Mouse (Mus musculus) CD4-positive naive resting alpha-beta T cell, adult 57 days (primary cell): ENCODE results near the gene Col11a2. TPM values are rescaled to one million over a fixed set of nuclear protein-coding genes. Genes with fewer than 3 reads are reported as not detected.

ENCODE experiments used
- total RNA-seq: library from RNA; stranded (reverse); gene quantifications from one replicate; pipeline ENCODE4 v1.2.4, GENCODE M21; 2023

Gene Col11a2
- total RNA-seq: 40.9 TPM

DNA sequence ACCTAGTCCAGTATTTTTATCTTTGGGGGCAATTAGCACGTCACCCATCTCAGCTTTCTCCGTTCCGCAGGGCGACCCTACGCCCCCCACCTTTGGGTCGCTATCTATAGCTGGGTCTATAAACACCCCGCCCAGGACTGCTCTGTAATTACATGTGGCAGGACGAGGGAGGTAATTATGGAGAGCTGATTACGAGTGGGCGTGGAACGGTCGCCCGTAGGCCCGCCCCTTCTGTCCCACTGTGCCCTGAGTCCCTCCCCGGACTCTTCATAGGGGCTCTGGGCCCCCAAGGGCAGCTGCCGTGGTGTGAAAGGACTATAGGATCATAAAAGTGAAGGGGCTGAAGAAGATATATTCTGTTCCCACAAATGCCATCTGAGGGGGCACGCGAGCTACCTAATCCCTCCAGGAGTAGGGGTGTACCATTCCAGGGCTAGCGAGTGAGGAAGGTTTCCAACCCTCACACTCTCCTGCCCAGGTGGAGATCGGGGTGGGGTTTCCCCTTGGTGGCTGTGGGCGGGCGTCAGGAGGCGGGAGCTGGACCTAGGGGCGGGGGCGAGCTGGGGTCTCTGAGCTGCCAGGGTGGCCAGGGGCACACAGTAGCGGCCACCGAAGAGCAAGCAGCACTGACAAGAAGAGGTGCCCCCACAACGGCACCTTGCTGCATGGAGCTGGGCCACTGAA lies at the start of gene Col11a2:
TSS of gene Col11a2 (plus strand) at position 560 of the 684 bp plus-strand sequence.

DNA sequence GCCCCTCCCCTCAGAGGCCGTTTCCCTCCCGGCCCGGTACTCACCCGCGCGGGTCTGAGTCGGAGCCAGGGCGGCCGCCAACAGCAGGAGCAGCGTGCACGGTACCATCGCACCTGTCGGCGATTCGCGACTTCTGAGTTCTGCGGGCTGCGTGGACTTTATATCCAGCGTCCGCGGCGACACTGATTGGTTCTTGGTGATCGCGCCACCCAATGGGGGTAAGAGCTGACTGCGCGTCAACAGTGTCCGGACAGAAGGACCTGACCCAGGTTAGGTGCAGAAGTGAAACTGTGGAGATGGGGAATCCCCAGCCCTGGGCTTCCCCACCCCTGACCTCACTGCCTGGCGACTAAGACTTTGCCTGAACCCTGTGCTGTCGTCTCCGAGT lies 39.1 kb upstream of the Col11a2 start, which contains the start of gene H2-K1:
TSS of gene H2-K1 (minus strand) at position 198 of the 388 bp plus-strand sequence.

DNA sequence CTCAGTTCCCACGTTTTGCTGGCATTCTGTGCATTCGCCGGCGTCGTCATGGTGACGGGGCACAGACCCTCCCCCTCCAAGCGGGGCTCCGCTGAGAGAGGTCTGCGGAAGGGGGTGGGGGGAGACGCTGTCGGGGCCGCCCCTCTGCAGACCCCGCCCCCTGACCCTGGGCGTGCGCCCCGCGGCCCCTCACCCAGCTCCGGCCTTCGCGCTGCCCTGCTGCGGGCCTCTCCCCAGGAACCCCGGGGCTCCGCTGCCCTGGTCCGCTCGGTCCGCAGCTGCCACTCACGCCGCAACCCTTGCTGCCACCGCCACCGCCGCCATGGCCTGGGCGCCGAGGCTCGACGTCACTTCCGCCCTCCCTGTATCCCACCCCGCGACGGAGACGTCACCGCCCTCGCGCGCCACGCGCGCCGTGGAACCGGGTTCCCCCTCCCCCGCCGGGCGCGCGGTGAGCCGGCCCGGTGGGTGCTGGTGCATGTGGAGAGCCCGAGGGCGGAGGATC lies 14.9 kb upstream of the Col11a2 start, which contains the start of gene Ring1:
TSS of gene Ring1 (minus strand) at position 364 of the 505 bp plus-strand sequence.

DNA sequence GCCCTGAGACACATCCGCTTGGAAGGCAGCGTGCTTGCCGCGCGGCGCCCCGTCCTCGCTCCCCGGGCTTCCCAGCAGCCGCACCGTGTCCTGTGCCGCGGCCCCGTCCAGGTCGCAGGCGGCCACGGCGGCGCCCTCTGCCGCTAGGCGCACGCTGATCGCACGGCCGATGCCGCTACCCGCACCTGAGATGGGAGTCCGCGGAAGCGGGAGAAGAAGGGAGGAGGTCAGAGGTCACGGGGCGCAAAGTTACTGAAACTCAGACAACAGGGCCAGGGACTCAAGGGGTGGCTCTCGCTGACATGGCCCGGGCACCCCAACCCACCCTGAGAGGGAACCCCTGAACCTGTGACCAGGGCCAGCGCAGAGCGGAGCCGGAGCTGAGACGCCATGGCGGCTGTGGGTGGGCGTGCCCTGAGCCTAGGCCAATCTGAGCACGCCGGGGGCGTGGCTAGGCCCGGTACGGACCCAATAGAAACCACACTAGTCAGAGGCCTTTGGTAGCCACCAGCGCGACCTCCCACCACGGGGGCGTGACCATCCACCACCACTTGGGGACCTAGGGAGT lies 11.5 kb upstream of the Col11a2 start, which contains the start of gene H2-Ke6:
TSS of gene H2-Ke6 (minus strand) at position 405 of the 568 bp plus-strand sequence.

DNA sequence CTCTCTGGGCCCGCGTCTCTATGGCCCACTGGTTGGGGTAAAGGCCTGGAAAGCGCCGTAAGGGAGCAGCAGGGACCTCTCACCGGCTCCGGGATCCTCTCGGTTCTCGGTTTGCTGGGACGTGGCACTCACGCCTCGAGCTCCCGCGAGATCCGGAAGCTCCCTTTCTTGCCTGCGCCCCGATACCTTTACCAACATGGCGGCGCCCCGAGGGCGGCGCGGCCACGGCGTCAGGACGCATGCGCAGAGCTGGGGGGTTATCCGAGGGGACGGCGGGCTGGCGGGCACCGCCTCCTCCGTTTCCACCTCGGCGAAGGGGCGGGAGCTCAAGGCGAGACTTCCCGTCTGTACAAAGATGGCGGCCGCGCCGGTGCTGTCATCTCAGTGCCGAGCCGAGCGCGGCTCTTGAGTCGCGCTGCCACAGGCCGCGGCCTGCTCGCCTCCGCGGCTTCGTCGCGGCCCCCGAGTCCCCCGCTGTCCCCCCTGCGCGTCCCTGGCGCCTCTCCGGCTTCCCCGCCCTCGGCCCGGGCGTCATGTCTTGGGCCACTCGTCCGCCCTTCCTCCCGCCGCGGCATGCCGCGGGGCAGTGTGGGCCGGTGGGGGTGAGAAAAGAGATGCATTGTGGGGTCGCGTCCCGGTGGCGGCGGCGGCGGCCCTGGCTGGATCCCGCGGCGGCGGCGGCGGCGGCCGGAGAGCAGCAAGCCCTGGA lies 7.6 kb upstream of the Col11a2 start, which contains the start of the genes Slc39a7 and Rxrb:
TSS of gene Slc39a7 (minus strand) at position 218 of the 709 bp plus-strand sequence.
TSS of gene Rxrb (plus strand) at position 348 of the 709 bp plus-strand sequence.

DNA sequence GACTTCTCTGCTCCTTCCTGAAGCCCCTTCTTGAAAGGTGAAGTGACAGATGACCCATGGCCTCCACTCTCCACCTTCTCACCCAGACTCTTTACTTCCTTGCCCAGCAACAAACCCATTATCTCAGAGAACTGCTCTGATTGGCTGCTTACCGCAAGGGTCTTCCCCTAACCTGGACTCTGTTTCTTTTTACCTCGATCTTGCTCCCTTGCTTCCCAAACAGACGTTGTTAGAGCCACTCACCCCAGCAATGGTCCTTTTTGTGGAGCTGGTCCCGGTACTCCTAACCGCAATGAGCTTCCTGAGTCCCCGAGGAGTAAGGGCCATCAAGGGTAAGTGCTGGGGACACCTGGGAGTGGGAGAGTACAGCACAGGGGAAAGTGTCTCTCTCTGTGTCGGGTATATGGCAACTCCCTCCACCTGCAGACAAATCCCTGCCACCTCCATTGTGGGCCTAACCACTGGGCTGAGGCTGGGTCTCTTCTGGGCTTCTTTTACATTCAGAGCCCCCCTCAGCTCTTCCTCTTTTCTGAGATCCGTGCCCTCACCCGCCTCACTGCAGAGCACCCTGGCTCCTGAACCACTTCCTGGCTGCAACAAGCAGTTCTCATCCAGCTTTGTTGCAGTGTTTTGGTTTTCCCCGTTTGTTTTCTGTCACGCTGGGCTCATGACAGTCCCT lies 53.1 kb downstream of the Col11a2 start, which contains the start of gene H2-Oa:
TSS of gene H2-Oa (plus strand) at position 144 of the 679 bp plus-strand sequence.

Other genes starting within 250 kb of the Col11a2 start
- gene Kank3, start 228.9 kb upstream of the Col11a2 start, total RNA-seq: 1.9 TPM
- 5,043 TPM for gene Rps28, start 214.9 kb upstream of the Col11a2 start, total RNA-seq
- gene Ndufa7, start 214.9 kb upstream of the Col11a2 start, total RNA-seq: 121 TPM
- gene Cd320, start 196.3 kb upstream of the Col11a2 start, total RNA-seq: 8.2 TPM
- gene Gm7029, start 165.6 kb upstream of the Col11a2 start, total RNA-seq: not detected
- gene Kifc1, start 148.8 kb upstream of the Col11a2 start, total RNA-seq: 11.2 TPM
- gene Platr17, start 134.3 kb upstream of the Col11a2 start, total RNA-seq: 2.3 TPM
- 68.7 TPM for gene Daxx, start 130.0 kb upstream of the Col11a2 start, total RNA-seq
- gene Tapbp, start 123.5 kb upstream of the Col11a2 start, total RNA-seq: 309 TPM
- gene Zbtb22, start 123.5 kb upstream of the Col11a2 start, total RNA-seq: 29.6 TPM
- 187 TPM for gene Rgl2, start 109.9 kb upstream of the Col11a2 start, total RNA-seq
- gene Pfdn6, start 99.1 kb upstream of the Col11a2 start, total RNA-seq: 61.6 TPM
- 60.7 TPM for gene Wdr46, start 98.8 kb upstream of the Col11a2 start, total RNA-seq
- gene B3galt4, start 87.9 kb upstream of the Col11a2 start, total RNA-seq: 14.8 TPM
- 55.2 TPM for gene Vps52, start 83.6 kb upstream of the Col11a2 start, total RNA-seq
- gene Rps18, start 83.4 kb upstream of the Col11a2 start, total RNA-seq: 2,022 TPM
- 4,746 TPM for gene H2-K1, start 39.1 kb upstream of the Col11a2 start, total RNA-seq
- gene Ring1, start 14.8 kb upstream of the Col11a2 start, total RNA-seq: 26.4 TPM
- 130 TPM for gene H2-Ke6, start 11.4 kb upstream of the Col11a2 start, total RNA-seq
- 107 TPM for gene Slc39a7, start 7.8 kb upstream of the Col11a2 start, total RNA-seq
- 109 TPM for gene Rxrb, start 7.6 kb upstream of the Col11a2 start, total RNA-seq
- 8.9 TPM for gene H2-Oa, start 52.9 kb downstream of the Col11a2 start, total RNA-seq
- 41.5 TPM for gene H2-DMa, start 80.1 kb downstream of the Col11a2 start, total RNA-seq
- gene Brd2, start 83.2 kb downstream of the Col11a2 start, total RNA-seq: 400 TPM
- gene H2-DMb2, start 103.9 kb downstream of the Col11a2 start, total RNA-seq: 40.5 TPM
- gene H2-DMb1, start 113.6 kb downstream of the Col11a2 start, total RNA-seq: 26.0 TPM
- gene Tap1, start 148.1 kb downstream of the Col11a2 start, total RNA-seq: 163 TPM
- 144 TPM for gene Psmb9, start 148.3 kb downstream of the Col11a2 start, total RNA-seq
- 220 TPM for gene Psmb8, start 158.3 kb downstream of the Col11a2 start, total RNA-seq
- 147 TPM for gene Tap2, start 164.1 kb downstream of the Col11a2 start, total RNA-seq
- gene H2-Ob, start 199.5 kb downstream of the Col11a2 start, total RNA-seq: 92.6 TPM
- gene H2-Ab1, start 218.3 kb downstream of the Col11a2 start, total RNA-seq: 189 TPM
- 180 TPM for gene H2-Aa, start 248.4 kb downstream of the Col11a2 start, total RNA-seq